Mouse (Mus musculus) cerebellum, adult 2 months (tissue): ENCODE measurements around the gene Ctrc. TPM values are rescaled to one million over a fixed set of nuclear protein-coding genes. Genes with fewer than 3 reads are reported as not detected.

Source experiments
- DNase-seq, 2 experiments: peaks; one replicate each; pipeline ENCODE4 v3.0.0; 2021
- H3K27ac ChIP-seq: fragments of 200-500 bp; 2 replicates; pipeline ENCODE4 v1.5.1; 2012; ENCODE audit warnings: low read length, control low read depth, inconsistent platforms; ENCODE audit not compliant: insufficient read depth
- H3K27me3 ChIP-seq: fragments of 200-500 bp; 2 replicates; pipeline ENCODE4 v1.6.1; 2012; ENCODE audit warnings: inconsistent platforms, mild to moderate bottlenecking, low read length, moderate library complexity; ENCODE audit not compliant: control insufficient read depth, insufficient read depth
- H3K4me1 ChIP-seq: fragments of 200-500 bp; 2 replicates; pipeline ENCODE4 v1.6.1; 2011; ENCODE audit warnings: low read length; ENCODE audit not compliant: control insufficient read depth, insufficient read depth
- H3K4me3 ChIP-seq: fragments of 200-500 bp; replicated peaks from 2 replicates; pipeline ENCODE3; 2011; ENCODE audit warnings: mild to moderate bottlenecking, low read depth, low read length, control low read depth; ENCODE audit not compliant: insufficient read depth
- CTCF ChIP-seq: fragments of 200-500 bp; IDR thresholded peaks from 2 replicates; pipeline ENCODE4 v1.5.1; 2011; ENCODE audit warnings: low read depth, mild to moderate bottlenecking, control low read depth, low read length, moderate library complexity, borderline replicate concordance; ENCODE audit not compliant: insufficient read depth
- POLR2A ChIP-seq: fragments of 200-500 bp; IDR thresholded peaks from 2 replicates; pipeline ENCODE4 v1.6.1; 2011; ENCODE audit warnings: low read length, control low read depth, borderline replicate concordance; ENCODE audit not compliant: insufficient read depth
- WGBS: fragments of 180-500 bp; shearing (Covaris S2); methylation state at CpG from one replicate; pipeline ENCODE4 v1.1.7; 2018; 5-methylcytosine and 5-hydroxymethylcytosine counted together
- polyA plus RNA-seq: library from polyadenylated mRNA; depleted of rRNA; stranded (reverse); fragments of >200 nt; gene quantifications from 2 replicates; pipeline ENCODE4 v1.2.3, GENCODE M21; 2012

Ctrc gene
- polyA plus RNA-seq, 1 experiment, result not detected

DNA sequence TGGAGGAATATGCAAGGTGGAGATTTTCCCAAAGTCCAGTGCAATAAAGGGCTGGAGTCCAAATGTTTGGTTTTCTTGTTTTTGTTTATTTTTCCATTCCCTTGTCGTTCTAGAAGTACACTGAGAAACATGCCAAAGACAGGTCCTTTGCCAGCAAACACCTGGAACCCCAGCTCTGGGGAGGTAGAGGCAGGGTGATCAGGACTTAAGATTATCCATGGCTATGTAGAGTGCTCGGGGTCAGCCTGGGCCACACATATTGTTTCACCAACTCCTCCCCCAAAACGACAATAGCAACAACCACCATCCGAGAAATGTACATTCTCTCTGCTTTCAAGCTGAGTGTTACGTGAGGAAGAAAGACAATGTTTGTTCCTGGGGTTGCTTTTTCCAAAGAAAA, 20.1 kb downstream of the Ctrc start, which contains the start of gene Cela2a:
Cela2a (minus strand) TSS at position 101 of the 400 bp plus-strand sequence.
- Histone ChIP-seq H3K27me3 (no peaks in the 10 kb centered on the region), H3K4me3 (no peak within 1 kb of the TSS), H3K27ac (no peak within 1 kb of the TSS), H3K4me1 (no peaks in the 10 kb centered on the region)
- 64% methylated on average over 5 of the region's 5 CpGs for WGBS
- TF ChIP-seq CTCF, result no peak
- TF ChIP-seq POLR2A, result no peak
- DNase-seq, result no peak

DNA sequence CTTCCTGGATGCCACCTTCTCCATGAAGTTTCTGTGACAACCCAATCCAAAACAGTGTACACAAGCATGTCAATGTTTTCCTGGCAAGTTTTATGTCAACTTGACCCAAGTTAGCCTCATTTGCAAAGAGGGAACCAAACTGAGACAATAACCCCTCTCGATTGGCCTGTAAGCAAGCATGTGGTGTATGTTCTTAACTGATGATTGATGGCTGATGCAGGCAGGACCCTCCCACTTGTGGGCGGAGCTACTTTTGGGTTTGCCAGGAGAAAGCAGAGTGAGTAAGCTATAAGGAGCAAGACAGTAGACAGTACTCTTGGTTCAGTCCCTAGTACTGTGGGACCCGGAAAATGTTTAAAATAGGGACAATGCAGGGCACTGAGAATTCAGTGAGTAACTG, 23.2 kb downstream of the Ctrc start:
- TF ChIP-seq CTCF, result no peak
- no peak for TF ChIP-seq POLR2A
- no peak for DNase-seq
- Histone ChIP-seq H3K27me3 (no peaks in the 10 kb centered on the region), H3K4me1 (no peaks in the 10 kb centered on the region), H3K27ac (no peak overlapping the region), H3K4me3 (no peak overlapping the region)
- WGBS, result 67% methylated on average over 3 of the region's 3 CpGs

DNA sequence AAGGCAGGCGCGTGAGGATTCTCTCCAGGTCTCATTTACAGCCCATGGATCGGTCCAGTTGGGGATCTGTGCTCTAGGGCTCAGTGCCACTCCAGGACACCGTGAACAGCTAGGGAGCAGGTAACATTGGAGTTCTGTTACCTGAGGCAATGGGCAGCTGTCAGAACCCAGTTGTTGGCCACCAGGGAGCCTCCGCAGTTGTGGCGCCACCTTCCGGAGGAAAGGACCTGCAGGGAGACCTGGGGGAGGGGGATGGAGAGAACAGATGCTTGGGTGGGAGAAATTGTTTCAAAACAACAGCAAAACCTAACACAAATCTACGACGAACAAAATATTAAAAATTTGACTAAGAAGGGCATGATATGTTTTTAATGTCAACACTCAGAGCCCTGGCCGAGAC, 24.1 kb downstream of the Ctrc start:
- Histone ChIP-seq H3K27me3 (no peaks in the 10 kb centered on the region), H3K4me1 (no peaks in the 10 kb centered on the region), H3K4me3 (no peak overlapping the region), H3K27ac (no peak overlapping the region)
- 79% methylated on average over 10 of the region's 10 CpGs for WGBS
- TF ChIP-seq CTCF (no peak; the same call in 1 of the 2 replicates), POLR2A (no peak)
- no peak for DNase-seq

- no peak for DNase-seq
- Histone ChIP-seq H3K4me3 (no peak overlapping the region), H3K4me1 (no peaks in the 10 kb centered on the region), H3K27me3 (no peaks in the 10 kb centered on the region), H3K27ac (no peak overlapping the region)
- WGBS, result 59% methylated on average over 3 of the region's 3 CpGs
- TF ChIP-seq POLR2A (no peak), CTCF (no peak)
These were observed 25.0 kb downstream of the Ctrc start for GRCm38 (mm10) chr4:141821178-141821577.

- H3K4me3 ChIP-seq, result no peak overlapping the region
- no peak overlapping the region for H3K27ac ChIP-seq
- DNase-seq, result no peak
- TF ChIP-seq CTCF (no peak), POLR2A (no peak)
- no peaks in the 10 kb centered on the region for H3K4me1 ChIP-seq
- WGBS, result 94% methylated on average over 7 of the region's 7 CpGs
- H3K27me3 ChIP-seq, result no peaks in the 10 kb centered on the region
These were observed 26.8 kb downstream of the Ctrc start for GRCm38 (mm10) chr4:141819316-141819715.

- H3K4me3 ChIP-seq, result no peak overlapping the region
- no peak overlapping the region for H3K27ac ChIP-seq
- H3K4me1 ChIP-seq, result no peaks in the 10 kb centered on the region
- 90% methylated on average over 13 of the region's 13 CpGs for WGBS
- no peaks in the 10 kb centered on the region for H3K27me3 ChIP-seq
- DNase-seq, result no peak
- TF ChIP-seq CTCF (no peak), POLR2A (no peak)
These were observed 27.3 kb downstream of the Ctrc start for GRCm38 (mm10) chr4:141818861-141819260.

DNA sequence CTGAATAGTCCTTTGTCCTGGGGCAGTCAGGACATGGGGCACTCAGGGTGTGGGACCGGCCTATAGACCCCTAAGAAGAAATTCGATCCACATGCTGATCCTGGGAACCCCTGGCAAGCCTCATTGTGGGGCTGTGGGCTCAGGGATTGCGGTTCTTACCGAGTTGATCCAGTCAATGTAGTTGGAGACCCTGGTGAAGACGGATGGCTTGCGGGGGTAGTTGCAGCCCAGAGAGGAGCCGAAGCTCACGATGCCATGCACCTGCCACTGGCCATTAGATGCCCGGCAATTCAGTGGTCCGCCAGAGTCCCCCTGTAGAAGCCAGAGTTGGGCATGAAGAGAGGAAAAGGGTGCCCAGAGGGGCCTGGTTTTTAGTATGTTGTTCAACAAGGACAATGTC, 28.5 kb downstream of the Ctrc start:
- WGBS, result 78% methylated on average over 10 of the region's 10 CpGs
- Histone ChIP-seq H3K4me3 (no peak overlapping the region), H3K4me1 (no peaks in the 10 kb centered on the region), H3K27me3 (no peaks in the 10 kb centered on the region), H3K27ac (no peak overlapping the region)
- TF ChIP-seq CTCF (no peak), POLR2A (no peak)
- DNase-seq, result no peak

- no peak overlapping the region for H3K4me3 ChIP-seq
- no peak for TF ChIP-seq CTCF
- no peak for TF ChIP-seq POLR2A
- no peaks in the 10 kb centered on the region for H3K27me3 ChIP-seq
- 45% methylated on average over 14 of the region's 14 CpGs for WGBS
- H3K27ac ChIP-seq, result no peak overlapping the region
- no peaks in the 10 kb centered on the region for H3K4me1 ChIP-seq
- no peak for DNase-seq
These were observed 29.1 kb downstream of the Ctrc start for GRCm38 (mm10) chr4:141816776-141817655.
